Mouse (Mus musculus): ENCODE measurements at regions not wholly inside any gene's neighbourhood (a gene's known extent, or its start where the extent isn't known, plus 50 kb on each side); places are given as distances from the start of the nearest gene placed in this dataset.

DNA sequence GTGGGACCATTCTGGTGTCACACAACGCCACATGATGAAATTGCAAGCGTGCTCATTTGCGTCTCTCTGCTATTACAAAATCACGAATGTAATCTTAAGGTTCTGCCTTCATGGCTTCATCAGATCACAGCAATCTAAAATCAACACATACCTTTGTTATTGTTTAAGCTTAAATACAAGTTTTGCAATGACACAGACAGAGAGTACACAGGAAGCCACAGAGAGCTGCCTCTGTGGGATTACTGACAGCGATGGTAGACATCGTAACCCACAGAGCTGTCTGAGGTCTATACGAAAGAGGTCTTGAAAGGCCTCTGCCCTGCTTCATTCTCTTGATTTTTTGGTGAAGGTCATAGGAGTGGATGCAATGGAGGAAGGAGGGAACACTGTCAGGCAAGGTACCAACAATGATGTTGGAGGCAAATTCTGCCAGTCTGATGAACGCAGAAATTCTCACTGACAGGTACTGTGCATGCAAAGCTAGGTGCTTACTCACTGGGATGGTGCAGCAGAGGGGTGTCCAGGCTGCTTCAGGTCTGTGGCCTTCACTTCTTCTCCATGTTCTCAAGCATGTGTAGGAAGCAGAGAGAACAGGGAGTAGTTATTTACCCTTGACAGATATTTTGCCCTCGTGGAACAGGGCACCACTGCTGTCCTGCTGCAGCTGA, 226.5 kb downstream of the Gm19410 start:
- no peak overlapping the region for H3K4me2 ChIP-seq (ENCODE audit: low read length)
- no peak overlapping the region for H3K4me3 ChIP-seq (ENCODE audit: low read depth, low read length)
- H3K9ac ChIP-seq (ENCODE audit: low read length): no peak overlapping the region
- DNase-seq (ENCODE audit: low spot score): no peak
- H3K9me3 ChIP-seq (replicated peaks; ENCODE audit: control insufficient read depth, low read length): no peaks in the 10 kb centered on the region
- H3K27ac ChIP-seq (ENCODE audit: low read depth, low read length): 0 out of 2 replicates have a peak overlapping the region, but pooled peaks have one; percentile 5
- H3K4me1 ChIP-seq (ENCODE audit: control insufficient read depth, insufficient read depth, low read length): peaks cover 8% of the 10 kb centered on the region
- H3K36me3 ChIP-seq (ENCODE audit: control insufficient read depth, insufficient read depth, low read length): no peaks in the 10 kb centered on the region
- ATAC-seq: no peak
- WGBS: 86% methylated on average over 9 of the region's 9 CpGs
- no peaks in the 10 kb centered on the region for H3K27me3 ChIP-seq (replicated peaks; ENCODE audit: control insufficient read depth, insufficient read depth, low read length)

DNA sequence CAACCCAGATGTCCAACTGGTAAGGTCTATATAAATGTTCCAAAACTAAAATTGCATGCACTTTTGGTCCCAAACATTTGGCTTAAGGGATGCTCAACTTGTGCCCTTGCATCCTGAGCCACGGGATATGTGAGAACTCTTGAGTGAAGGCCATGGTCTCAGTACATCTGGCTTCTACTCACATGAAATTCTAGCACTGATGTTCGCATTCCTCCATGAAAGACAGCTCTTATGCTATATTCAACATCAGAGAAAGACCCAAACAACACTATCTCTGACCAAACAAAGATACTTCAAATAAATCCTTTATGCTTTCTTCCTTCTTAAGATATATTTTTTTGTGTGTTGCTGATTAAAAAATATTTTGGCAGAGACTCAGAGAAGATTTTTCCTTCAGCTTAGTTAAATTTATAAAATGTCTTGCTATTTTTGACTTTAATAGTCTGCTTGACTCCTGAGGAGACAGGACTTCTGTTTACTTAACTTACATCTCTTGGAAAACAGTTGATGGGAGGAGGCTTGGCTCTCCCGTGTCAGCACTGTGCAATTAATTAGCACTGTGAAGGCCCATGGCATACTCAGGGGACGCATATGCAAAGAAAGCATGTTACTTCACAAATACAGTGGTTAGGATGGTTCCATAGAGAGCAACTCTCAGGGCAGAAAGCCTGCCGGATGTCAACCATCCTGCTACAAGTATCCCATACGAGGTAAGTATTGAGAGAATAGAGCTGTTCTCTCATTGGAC, 230.9 kb downstream of the Gm19410 start:
- Histone ChIP-seq H3K9ac (ENCODE audit: low read length) (no peak overlapping the region), H3K4me3 (ENCODE audit: low read depth, low read length) (no peak overlapping the region), H3K36me3 (ENCODE audit: control insufficient read depth, insufficient read depth, low read length) (no peaks in the 10 kb centered on the region), H3K27me3 (replicated peaks; ENCODE audit: control insufficient read depth, insufficient read depth, low read length) (no peaks in the 10 kb centered on the region), H3K4me1 (ENCODE audit: control insufficient read depth, insufficient read depth, low read length) (peaks cover 2% of the 10 kb centered on the region; the same call in 1 of the 2 replicates), H3K9me3 (replicated peaks; ENCODE audit: control insufficient read depth, low read length) (no peaks in the 10 kb centered on the region), H3K4me2 (ENCODE audit: low read length) (no peak overlapping the region), H3K27ac (ENCODE audit: low read depth, low read length) (no peak overlapping the region)
- WGBS: 79% methylated on average over 6 of the region's 6 CpGs
- ATAC-seq (no peak), DNase-seq (ENCODE audit: low spot score) (no peak)

DNA sequence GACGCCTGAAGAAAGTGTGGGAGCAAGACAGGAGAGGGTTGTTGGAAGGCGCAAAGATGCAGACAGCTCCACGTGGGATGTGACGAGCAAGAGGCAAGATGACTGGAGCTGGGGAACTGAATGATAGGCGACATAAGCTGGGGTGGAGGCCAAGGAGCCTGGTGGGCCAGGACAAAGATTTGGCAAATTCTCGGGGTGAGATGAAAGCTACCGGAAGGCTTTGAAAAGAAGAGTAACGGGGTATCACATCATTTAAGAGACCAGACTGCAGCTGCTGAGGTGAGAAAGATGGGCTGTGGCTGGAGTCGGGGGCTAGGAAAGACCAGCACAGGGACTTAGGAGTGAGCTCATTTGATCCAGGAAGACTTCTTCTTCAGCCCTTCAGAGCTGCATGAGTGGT, 234.0 kb downstream of the Gm19410 start:
- no peak overlapping the region for H3K9ac ChIP-seq (ENCODE audit: low read length)
- H3K27me3 ChIP-seq (replicated peaks; ENCODE audit: control insufficient read depth, insufficient read depth, low read length): no peaks in the 10 kb centered on the region
- DNase-seq (ENCODE audit: low spot score): no peak
- no peak overlapping the region for H3K4me3 ChIP-seq (ENCODE audit: low read depth, low read length)
- ATAC-seq: no peak
- no peak overlapping the region for H3K4me2 ChIP-seq (ENCODE audit: low read length)
- no peaks in the 10 kb centered on the region for H3K9me3 ChIP-seq (replicated peaks; ENCODE audit: control insufficient read depth, low read length)
- WGBS: 73% methylated on average over 9 of the region's 9 CpGs
- no peaks in the 10 kb centered on the region for H3K4me1 ChIP-seq (ENCODE audit: control insufficient read depth, insufficient read depth, low read length)
- H3K36me3 ChIP-seq (ENCODE audit: control insufficient read depth, insufficient read depth, low read length): no peaks in the 10 kb centered on the region
- no peak overlapping the region for H3K27ac ChIP-seq (ENCODE audit: low read depth, low read length)

DNA sequence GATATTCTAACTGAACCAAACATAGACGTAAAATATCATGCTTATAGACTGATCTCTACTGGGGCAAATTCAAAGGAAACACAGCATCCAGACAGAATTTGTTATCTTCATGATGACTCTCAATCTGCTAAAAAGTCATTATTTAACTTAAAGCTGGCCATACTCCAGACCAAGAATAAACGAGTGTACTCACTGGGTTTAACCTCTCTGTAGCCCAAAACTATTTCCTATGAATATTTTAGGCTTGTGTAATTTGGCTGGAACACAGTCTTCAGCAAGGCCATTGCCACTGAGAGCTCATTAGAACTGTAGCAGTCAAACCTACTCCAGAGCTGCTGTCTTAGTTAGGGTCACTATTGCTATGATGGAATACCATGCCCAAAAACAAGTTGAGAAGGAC, 238.8 kb downstream of the Gm19410 start:
- WGBS: 86% methylated on average over 2 of the region's 2 CpGs
- no peak for ATAC-seq
- H3K4me2 ChIP-seq (ENCODE audit: low read length): no peak overlapping the region

DNA sequence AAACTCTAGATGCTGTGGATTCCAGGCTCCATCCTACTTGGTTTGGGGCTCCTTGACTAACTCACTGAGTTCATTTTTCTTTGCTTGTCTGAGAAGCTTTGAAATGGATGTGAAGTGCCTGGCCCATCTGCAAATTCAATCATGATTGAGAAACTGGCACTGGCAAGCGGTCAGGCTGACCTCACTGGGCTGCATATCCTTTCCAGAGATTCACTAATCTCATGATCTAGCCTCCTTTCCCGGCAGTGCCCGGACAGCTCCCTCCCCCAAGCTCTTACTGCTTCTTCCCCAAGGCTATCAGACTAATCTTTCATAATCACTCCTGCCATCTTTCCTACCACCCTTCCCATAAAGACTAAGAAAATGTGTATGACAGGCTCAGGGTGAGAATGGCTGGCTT, 239.9 kb downstream of the Gm19410 start:
- H3K4me1 ChIP-seq (ENCODE audit: control insufficient read depth, insufficient read depth, low read length): no peaks in the 10 kb centered on the region
- no peak for DNase-seq (ENCODE audit: low spot score)
- no peak overlapping the region for H3K4me3 ChIP-seq (ENCODE audit: low read depth, low read length)
- no peaks in the 10 kb centered on the region for H3K36me3 ChIP-seq (ENCODE audit: control insufficient read depth, insufficient read depth, low read length)
- 81% methylated on average over 3 of the region's 3 CpGs for WGBS
- H3K27ac ChIP-seq (ENCODE audit: low read depth, low read length): no peak overlapping the region
- no peak overlapping the region for H3K9ac ChIP-seq (ENCODE audit: low read length)
- no peaks in the 10 kb centered on the region for H3K27me3 ChIP-seq (replicated peaks; ENCODE audit: control insufficient read depth, insufficient read depth, low read length)
- no peak overlapping the region for H3K4me2 ChIP-seq (ENCODE audit: low read length)
- ATAC-seq: no peak
- peaks cover 6% of the 10 kb centered on the region; the same call in 1 of the 2 replicates for H3K9me3 ChIP-seq (replicated peaks; ENCODE audit: control insufficient read depth, low read length)

More for the DNA sequence above, 238.8 kb downstream of the Gm19410 start:
- Histone ChIP-seq H3K27ac (ENCODE audit: low read depth, low read length) (no peak overlapping the region), H3K36me3 (ENCODE audit: control insufficient read depth, insufficient read depth, low read length) (no peaks in the 10 kb centered on the region), H3K27me3 (replicated peaks; ENCODE audit: control insufficient read depth, insufficient read depth, low read length) (no peaks in the 10 kb centered on the region), H3K9ac (ENCODE audit: low read length) (no peak overlapping the region), H3K4me3 (ENCODE audit: low read depth, low read length) (no peak overlapping the region), H3K9me3 (replicated peaks; ENCODE audit: control insufficient read depth, low read length) (peaks cover 6% of the 10 kb centered on the region; the same call in 1 of the 2 replicates), H3K4me1 (ENCODE audit: control insufficient read depth, insufficient read depth, low read length) (no peaks in the 10 kb centered on the region)
- DNase-seq (ENCODE audit: low spot score): no peak

DNA sequence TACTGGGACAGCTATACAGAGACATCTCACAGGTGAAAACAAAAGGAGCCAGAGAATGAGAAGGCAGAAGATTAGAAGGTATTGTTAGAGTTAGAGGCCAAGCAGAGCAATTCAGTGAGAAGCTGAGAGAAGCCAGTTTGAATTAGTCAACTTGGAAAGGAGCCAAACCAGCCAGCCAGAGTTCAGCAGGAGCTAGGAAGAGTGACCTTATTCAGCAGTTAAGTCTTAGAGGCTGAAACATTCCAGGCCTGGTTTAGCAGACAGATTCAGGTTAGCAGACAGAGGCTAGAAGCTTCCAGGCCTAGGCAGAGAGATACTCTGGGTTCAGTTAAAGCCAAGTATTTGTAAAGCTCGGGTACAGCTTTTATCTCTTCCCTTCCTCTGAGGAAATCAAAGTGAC, 242.1 kb downstream of the Gm19410 start:
- ATAC-seq (no peak), DNase-seq (ENCODE audit: low spot score) (no peak)
- Histone ChIP-seq H3K36me3 (ENCODE audit: control insufficient read depth, insufficient read depth, low read length) (no peaks in the 10 kb centered on the region), H3K9ac (ENCODE audit: low read length) (no peak overlapping the region), H3K4me1 (ENCODE audit: control insufficient read depth, insufficient read depth, low read length) (peaks cover 1% of the 10 kb centered on the region; the same call in 1 of the 2 replicates), H3K27ac (ENCODE audit: low read depth, low read length) (no peak overlapping the region), H3K4me3 (ENCODE audit: low read depth, low read length) (no peak overlapping the region), H3K9me3 (replicated peaks; ENCODE audit: control insufficient read depth, low read length) (peaks cover 6% of the 10 kb centered on the region; the same call in 1 of the 2 replicates), H3K27me3 (replicated peaks; ENCODE audit: control insufficient read depth, insufficient read depth, low read length) (no peaks in the 10 kb centered on the region), H3K4me2 (ENCODE audit: low read length) (no peak overlapping the region)
- WGBS: 83% methylated on average over 1 of the region's 1 CpGs

DNA sequence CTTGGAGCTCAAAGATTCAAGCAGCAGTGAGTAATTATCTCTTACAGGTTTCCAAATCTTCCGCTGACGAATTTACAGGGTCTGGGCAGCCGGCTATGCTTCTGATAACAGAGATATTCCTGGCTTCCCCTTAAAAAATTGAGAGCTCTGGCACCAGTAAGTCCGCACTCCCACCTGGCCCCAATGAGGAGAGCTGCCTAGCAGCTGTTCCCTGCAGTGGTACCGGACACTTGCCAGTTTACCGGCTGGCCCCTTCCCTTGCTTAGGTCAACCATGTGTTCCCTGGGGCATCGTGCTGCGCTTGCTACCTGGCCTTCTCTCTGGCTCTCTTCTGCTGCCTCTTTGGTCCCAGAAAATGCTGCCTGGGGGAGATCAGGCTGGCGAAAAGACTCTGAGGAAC, 244.0 kb downstream of the Gm19410 start:
- Histone ChIP-seq H3K27ac (ENCODE audit: low read depth, low read length) (no peak overlapping the region), H3K9me3 (replicated peaks; ENCODE audit: control insufficient read depth, low read length) (peaks cover 6% of the 10 kb centered on the region; the same call in 1 of the 2 replicates), H3K27me3 (replicated peaks; ENCODE audit: control insufficient read depth, insufficient read depth, low read length) (no peaks in the 10 kb centered on the region), H3K36me3 (ENCODE audit: control insufficient read depth, insufficient read depth, low read length) (no peaks in the 10 kb centered on the region), H3K4me3 (ENCODE audit: low read depth, low read length) (no peak overlapping the region), H3K4me1 (ENCODE audit: control insufficient read depth, insufficient read depth, low read length) (peaks cover 10% of the 10 kb centered on the region), H3K9ac (ENCODE audit: low read length) (no peak overlapping the region), H3K4me2 (ENCODE audit: low read length) (no peak overlapping the region)
- no peak for DNase-seq (ENCODE audit: low spot score)
- no peak for ATAC-seq
- 74% methylated on average over 9 of the region's 9 CpGs for WGBS

DNA sequence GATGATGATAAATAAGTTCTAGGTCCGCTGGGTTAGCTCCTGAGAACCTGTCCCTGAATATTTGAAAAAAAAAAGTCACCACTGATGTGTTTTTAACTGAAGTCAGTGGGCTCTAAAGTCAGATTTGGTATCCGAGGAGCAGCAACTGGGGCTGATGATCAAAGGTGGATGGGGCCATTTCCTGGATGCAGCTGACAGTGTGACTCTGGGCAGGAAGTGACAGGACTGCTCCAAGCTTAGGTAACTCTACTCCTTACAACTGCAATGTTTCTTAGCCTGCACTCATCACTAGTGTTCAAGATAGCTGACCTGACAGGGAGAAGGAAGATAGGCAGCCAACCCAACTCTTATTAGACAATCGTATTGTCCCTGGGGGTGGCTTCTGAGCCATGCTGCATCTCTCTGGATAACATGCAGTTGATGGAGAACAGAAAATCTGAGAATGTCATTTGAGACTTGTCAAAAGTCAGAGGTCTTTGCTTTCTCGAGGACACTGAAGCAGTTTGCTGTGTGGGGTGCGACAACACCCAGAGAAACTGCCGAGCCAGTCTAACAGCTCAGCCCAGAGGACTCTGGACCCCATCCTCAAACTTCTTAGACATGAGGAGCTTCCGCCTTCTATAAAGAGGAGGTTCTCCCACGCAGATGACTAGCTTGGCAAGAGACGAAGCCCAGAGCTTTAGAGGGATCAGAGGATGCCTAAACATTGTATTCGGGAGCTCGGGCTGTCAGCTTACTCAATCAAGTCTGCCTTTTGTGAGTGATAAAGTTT, 245.0 kb downstream of the Gm19410 start:
- Histone ChIP-seq H3K27me3 (replicated peaks; ENCODE audit: control insufficient read depth, insufficient read depth, low read length) (no peaks in the 10 kb centered on the region), H3K4me2 (ENCODE audit: low read length) (no peak overlapping the region), H3K4me1 (ENCODE audit: control insufficient read depth, insufficient read depth, low read length) (peaks cover 20% of the 10 kb centered on the region), H3K9me3 (replicated peaks; ENCODE audit: control insufficient read depth, low read length) (peaks cover 6% of the 10 kb centered on the region; the same call in 1 of the 2 replicates), H3K9ac (ENCODE audit: low read length) (no peak overlapping the region), H3K36me3 (ENCODE audit: control insufficient read depth, insufficient read depth, low read length) (no peaks in the 10 kb centered on the region), H3K27ac (ENCODE audit: low read depth, low read length) (no peak overlapping the region), H3K4me3 (ENCODE audit: low read depth, low read length) (no peak overlapping the region)
- 81% methylated on average over 11 of the region's 11 CpGs for WGBS
- ATAC-seq (no peak), DNase-seq (ENCODE audit: low spot score) (no peak)

Data from forebrain, embryonic 14.5 days (tissue).